Mouse (Mus musculus) liver, postnatal 0 days (tissue): Measurements from ENCODE around the gene Jak3.

Experiments used
- CTCF ChIP-seq: sonication (generic); IDR thresholded peaks from 2 replicates; pipeline ENCODE4 v1.5.1; 2016; ENCODE audit warnings: antibody characterized with exemption, low read depth
- EP300 ChIP-seq: IDR thresholded peaks from 2 replicates; pipeline ENCODE4 v1.6.1; 2016; ENCODE audit warnings: antibody characterized with exemption, low read depth, mild to moderate bottlenecking

- TF ChIP-seq CTCF = no peak
- TF ChIP-seq EP300 = no peak
Measured at GRCm38 (mm10) chr8:71679116-71679515, 3.0 kb downstream of the Jak3 start.
